Mouse (Mus musculus): ENCODE measurements around the gene Tfap2c.

DNA sequence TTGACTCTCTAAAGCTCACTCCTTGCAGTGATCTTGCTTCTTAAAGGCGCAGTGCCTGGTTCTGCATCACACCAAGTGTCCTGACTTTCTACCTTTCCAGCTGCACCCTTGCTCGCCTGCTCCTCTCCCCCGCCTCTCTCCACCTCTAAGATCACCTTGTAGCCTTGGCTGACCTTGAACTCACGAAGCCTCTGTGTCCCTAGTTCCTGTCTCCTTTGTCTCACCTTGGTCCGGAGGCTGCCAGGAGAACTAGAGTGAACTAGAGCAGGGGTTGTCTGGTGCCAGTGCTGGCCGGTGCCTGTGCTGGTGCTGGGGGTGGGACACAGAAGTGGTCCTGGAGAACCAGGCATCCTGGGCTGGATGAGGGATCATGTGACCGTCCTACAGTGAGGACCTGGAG is 44.9 kb downstream of the Tfap2c start:
- TF ChIP-seq POLR2A (IDR thresholded peaks at IDR 0.05; ENCODE audit: extremely low read depth, insufficient read depth, low read length) (no peak), CTCF (IDR thresholded peaks at IDR 0.05; ENCODE audit: low read depth, low read length) (no peak)

All from liver, adult 2 months (tissue).